Mouse (Mus musculus) adrenal gland (tissue): ENCODE results near the gene Rasal1.

Experiments
- intact Hi-C: fragments of 180-260 bp; cut with DNase I; formaldehyde crosslinking; loops from one replicate; pipeline ENCODE4 v1.15.1; 2025

Rasal1 gene

GRCm38 (mm10) chr5:120690417-120690816 lies 41.8 kb downstream of the Rasal1 start:
- intact Hi-C loops = no loop called here

- intact Hi-C loops = no loop called here
These were observed 43.4 kb downstream of the Rasal1 start for GRCm38 (mm10) chr5:120692034-120692433.

GRCm38 (mm10) chr5:120693931-120694694 lies 45.5 kb downstream of the Rasal1 start:
- intact Hi-C loops = no loop called here

- intact Hi-C loops = no loop called here
These were observed 46.1 kb downstream of the Rasal1 start for GRCm38 (mm10) chr5:120694695-120695074.

GRCm38 (mm10) chr5:120696057-120696743 lies 47.6 kb downstream of the Rasal1 start:
- intact Hi-C loops = no loop called here

GRCm38 (mm10) chr5:120696865-120697264 lies 48.3 kb downstream of the Rasal1 start:
- intact Hi-C loops = no loop called here

- intact Hi-C loops = no loop called here
These were observed 49.6 kb downstream of the Rasal1 start for GRCm38 (mm10) chr5:120698181-120698580.

- intact Hi-C loops = no loop called here
These were observed 50.3 kb downstream of the Rasal1 start for GRCm38 (mm10) chr5:120698801-120699391.

GRCm38 (mm10) chr5:120700996-120701790 lies 52.6 kb downstream of the Rasal1 start:
- intact Hi-C loops = no loop called here

- intact Hi-C loops = no loop called here
These were observed 53.8 kb downstream of the Rasal1 start for GRCm38 (mm10) chr5:120702421-120702820.

GRCm38 (mm10) chr5:120702969-120703368 lies 54.4 kb downstream of the Rasal1 start:
- intact Hi-C loops = no loop called here

GRCm38 (mm10) chr5:120703660-120704059 lies 55.0 kb downstream of the Rasal1 start:
- intact Hi-C loops = no loop called here

GRCm38 (mm10) chr5:120704421-120704820 lies 55.8 kb downstream of the Rasal1 start:
- intact Hi-C loops = no loop called here

- intact Hi-C loops = no loop called here
These were observed 57.9 kb downstream of the Rasal1 start for GRCm38 (mm10) chr5:120706541-120706940.

GRCm38 (mm10) chr5:120706976-120707375 lies 58.4 kb downstream of the Rasal1 start:
- intact Hi-C loops = no loop called here

GRCm38 (mm10) chr5:120710161-120710825 lies 61.7 kb downstream of the Rasal1 start:
- intact Hi-C loops = no loop called here

GRCm38 (mm10) chr5:120710826-120711248 lies 62.2 kb downstream of the Rasal1 start:
- intact Hi-C loops = no loop called here

- intact Hi-C loops = no loop called here
These were observed 62.8 kb downstream of the Rasal1 start for GRCm38 (mm10) chr5:120711416-120711815.

GRCm38 (mm10) chr5:120711827-120712226 lies 63.2 kb downstream of the Rasal1 start, which contains the start of gene Dtx1:
TSS of gene Dtx1 (minus strand) at chr5:120711927.
- intact Hi-C loops = no loop called here

GRCm38 (mm10) chr5:120712721-120713120 lies 64.1 kb downstream of the Rasal1 start:
- intact Hi-C loops = no loop called here

- intact Hi-C loops = loop anchor here (2.0 kb wide), 2 partner anchors 36 to 94 kb away; no protein-coding TSS in a partner anchor
These were observed 65.7 kb downstream of the Rasal1 start for GRCm38 (mm10) chr5:120714314-120714713.
